Mouse (Mus musculus) cerebellum, adult 2 months (tissue): ENCODE measurements around the gene Myo1b. TPM values are rescaled to one million over a fixed set of nuclear protein-coding genes. Genes with fewer than 3 reads are reported as not detected.

Experiments used
- DNase-seq, 2 experiments: peaks; one replicate each; pipeline ENCODE4 v3.0.0; 2021
- H3K27ac ChIP-seq: fragments of 200-500 bp; 2 replicates; pipeline ENCODE4 v1.5.1; 2012; ENCODE audit warnings: low read length, control low read depth, inconsistent platforms; ENCODE audit not compliant: insufficient read depth
- H3K27me3 ChIP-seq: fragments of 200-500 bp; 2 replicates; pipeline ENCODE4 v1.6.1; 2012; ENCODE audit warnings: inconsistent platforms, mild to moderate bottlenecking, low read length, moderate library complexity; ENCODE audit not compliant: control insufficient read depth, insufficient read depth
- H3K4me1 ChIP-seq: fragments of 200-500 bp; 2 replicates; pipeline ENCODE4 v1.6.1; 2011; ENCODE audit warnings: low read length; ENCODE audit not compliant: control insufficient read depth, insufficient read depth
- H3K4me3 ChIP-seq: fragments of 200-500 bp; replicated peaks from 2 replicates; pipeline ENCODE3; 2011; ENCODE audit warnings: mild to moderate bottlenecking, low read depth, low read length, control low read depth; ENCODE audit not compliant: insufficient read depth
- CTCF ChIP-seq: fragments of 200-500 bp; IDR thresholded peaks from 2 replicates; pipeline ENCODE4 v1.5.1; 2011; ENCODE audit warnings: low read depth, mild to moderate bottlenecking, control low read depth, low read length, moderate library complexity, borderline replicate concordance; ENCODE audit not compliant: insufficient read depth
- POLR2A ChIP-seq: fragments of 200-500 bp; IDR thresholded peaks from 2 replicates; pipeline ENCODE4 v1.6.1; 2011; ENCODE audit warnings: low read length, control low read depth, borderline replicate concordance; ENCODE audit not compliant: insufficient read depth
- WGBS: fragments of 180-500 bp; shearing (Covaris S2); methylation state at CpG from one replicate; pipeline ENCODE4 v1.1.7; 2018; 5-methylcytosine and 5-hydroxymethylcytosine counted together
- polyA plus RNA-seq: library from polyadenylated mRNA; depleted of rRNA; stranded (reverse); fragments of >200 nt; gene quantifications from 2 replicates; pipeline ENCODE4 v1.2.3, GENCODE M21; 2012

Myo1b gene
- polyA plus RNA-seq, 1 experiment = 10.2 TPM

GRCm38 (mm10) chr1:51911331-51911730 is 4.5 kb downstream of the Myo1b start:
- H3K27me3 ChIP-seq = no peaks in the 10 kb centered on the region; the same call in 1 of the 2 replicates
- 67% methylated on average over 4 of the region's 4 CpGs for WGBS
- TF ChIP-seq POLR2A (no peak), CTCF (no peak)

GRCm38 (mm10) chr1:51909204-51909603 is 6.7 kb downstream of the Myo1b start:
- H3K27ac ChIP-seq = no peak overlapping the region
- H3K27me3 ChIP-seq = no peaks in the 10 kb centered on the region; the same call in 1 of the 2 replicates
- WGBS = 89% methylated on average over 2 of the region's 2 CpGs
- no peaks in the 10 kb centered on the region for H3K4me1 ChIP-seq
- TF ChIP-seq POLR2A = no peak
- no peak for TF ChIP-seq CTCF
- DNase-seq = no peak
- no peak overlapping the region for H3K4me3 ChIP-seq

More at GRCm38 (mm10) chr1:51911331-51911730, 4.5 kb downstream of the Myo1b start:
- Histone ChIP-seq H3K4me3 (no peak overlapping the region), H3K4me1 (no peaks in the 10 kb centered on the region), H3K27ac (no peak overlapping the region)
- DNase-seq = no peak

GRCm38 (mm10) chr1:51907821-51908220 is 8.1 kb downstream of the Myo1b start:
- no peak overlapping the region for H3K27ac ChIP-seq
- 62% methylated on average over 8 of the region's 8 CpGs for WGBS
- H3K4me1 ChIP-seq = no peaks in the 10 kb centered on the region
- no peak for DNase-seq
- no peak overlapping the region for H3K4me3 ChIP-seq
- TF ChIP-seq POLR2A (no peak), CTCF (no peak)
- H3K27me3 ChIP-seq = no peaks in the 10 kb centered on the region; the same call in 1 of the 2 replicates

- no peaks in the 10 kb centered on the region; the same call in 1 of the 2 replicates for H3K27me3 ChIP-seq
- no peak for DNase-seq
- 95% methylated on average over 8 of the region's 8 CpGs for WGBS
- TF ChIP-seq POLR2A = no peak
- TF ChIP-seq CTCF = no peak
- H3K27ac ChIP-seq = no peak overlapping the region
- H3K4me1 ChIP-seq = no peaks in the 10 kb centered on the region
- H3K4me3 ChIP-seq = no peak overlapping the region
Observed at GRCm38 (mm10) chr1:51906206-51906906, 9.5 kb downstream of the Myo1b start.

- no peak for DNase-seq
- Histone ChIP-seq H3K27ac (no peak overlapping the region), H3K4me3 (no peak overlapping the region), H3K4me1 (no peaks in the 10 kb centered on the region), H3K27me3 (no peaks in the 10 kb centered on the region; the same call in 1 of the 2 replicates)
- TF ChIP-seq POLR2A = no peak
- TF ChIP-seq CTCF = no peak
- WGBS = 90% methylated on average over 6 of the region's 6 CpGs
Observed at GRCm38 (mm10) chr1:51905073-51905472, 10.8 kb downstream of the Myo1b start.

- Histone ChIP-seq H3K27me3 (no peaks in the 10 kb centered on the region), H3K27ac (no peak overlapping the region), H3K4me3 (no peak overlapping the region), H3K4me1 (no peaks in the 10 kb centered on the region)
- 17% methylated on average over 6 of the region's 6 CpGs for WGBS
- TF ChIP-seq POLR2A = no peak
- no peak for TF ChIP-seq CTCF
- no peak for DNase-seq
Observed at GRCm38 (mm10) chr1:51897160-51897572, 18.7 kb downstream of the Myo1b start.

GRCm38 (mm10) chr1:51895961-51896360 is 19.9 kb downstream of the Myo1b start:
- whole genome bisulfite sequencing = 57% methylated on average over 10 of the region's 10 CpGs
- TF ChIP-seq CTCF (no peak), POLR2A (no peak)

GRCm38 (mm10) chr1:51894721-51895120 is 21.1 kb downstream of the Myo1b start:
- no peaks in the 10 kb centered on the region for H3K4me1 ChIP-seq
- no peak overlapping the region for H3K27ac ChIP-seq
- no peak for DNase-seq
- no peak for TF ChIP-seq POLR2A
- no peak for TF ChIP-seq CTCF
- H3K27me3 ChIP-seq = no peaks in the 10 kb centered on the region
- H3K4me3 ChIP-seq = no peak overlapping the region
- WGBS = 84% methylated on average over 3 of the region's 3 CpGs

More at GRCm38 (mm10) chr1:51895961-51896360, 19.9 kb downstream of the Myo1b start:
- H3K4me1 ChIP-seq = no peaks in the 10 kb centered on the region
- no peaks in the 10 kb centered on the region for H3K27me3 ChIP-seq
- H3K4me3 ChIP-seq = no peak overlapping the region
- no peak for DNase-seq
- no peak overlapping the region for H3K27ac ChIP-seq
